Mouse (Mus musculus) heart, embryonic 15.5 days (tissue): Measurements from ENCODE around the gene Tbcel. TPM values are rescaled to one million over a fixed set of nuclear protein-coding genes. Genes with fewer than 3 reads are reported as not detected.

Experiments used
- ATAC-seq: fragments of 200-750 bp; cut with Nextera tagmentation; replicated peaks from 2 replicates; pipeline ENCODE4 v1.8.0; 2017; ENCODE audit warnings: low read depth, moderate TSS enrichment; ENCODE audit not compliant: insufficient number of reproducible peaks, insufficient read depth, low FRiP score
- H3K27ac ChIP-seq: fragments of 300-500 bp; sonication (generic); 2 replicates; pipeline ENCODE4 v1.5.1; 2015; ENCODE audit warnings: mild to moderate bottlenecking, inconsistent platforms
- H3K27me3 ChIP-seq: fragments of 300-500 bp; sonication (generic); 2 replicates; pipeline ENCODE4 v1.6.1; 2015; ENCODE audit warnings: inconsistent platforms
- H3K36me3 ChIP-seq: fragments of 300-500 bp; sonication (generic); 2 replicates; pipeline ENCODE4 v1.6.1; 2015; ENCODE audit warnings: mild to moderate bottlenecking, inconsistent platforms
- H3K4me1 ChIP-seq: fragments of 300-500 bp; sonication (generic); replicated peaks from 2 replicates; pipeline ENCODE4 v1.6.1; 2015; ENCODE audit warnings: inconsistent platforms
- H3K4me2 ChIP-seq: fragments of 300-500 bp; sonication (generic); 2 replicates; pipeline ENCODE4 v1.6.1; 2015; ENCODE audit warnings: inconsistent platforms, mild to moderate bottlenecking, moderate library complexity
- H3K4me3 ChIP-seq: fragments of 300-500 bp; sonication (generic); 2 replicates; pipeline ENCODE4 v1.5.1; 2015; ENCODE audit warnings: mild to moderate bottlenecking, inconsistent platforms
- H3K9ac ChIP-seq: fragments of 300-500 bp; sonication (generic); 2 replicates; pipeline ENCODE4 v1.6.1; 2015; ENCODE audit warnings: mild to moderate bottlenecking, inconsistent platforms
- H3K9me3 ChIP-seq: fragments of 300-500 bp; sonication (generic); replicated peaks from 2 replicates; pipeline ENCODE4 v1.6.1; 2016; ENCODE audit warnings: inconsistent platforms
- WGBS: fragments of 180-500 bp; shearing (Covaris S2); methylation state at CpG from one replicate; pipeline ENCODE4 v1.1.7; 2015; ENCODE audit warnings: mixed read lengths; 5-methylcytosine and 5-hydroxymethylcytosine counted together
- polyA plus RNA-seq: library from polyadenylated mRNA; unstranded; fragments of >200 nt; fragmentation: Nextera tagmentation; extraction: Ambion mirVana; gene quantifications from 2 replicates; pipeline ENCODE4 v1.2.1, GENCODE M21; 2015

Gene Tbcel
- polyA plus RNA-seq, 1 experiment from 2014 or later = 2.5 TPM

DNA sequence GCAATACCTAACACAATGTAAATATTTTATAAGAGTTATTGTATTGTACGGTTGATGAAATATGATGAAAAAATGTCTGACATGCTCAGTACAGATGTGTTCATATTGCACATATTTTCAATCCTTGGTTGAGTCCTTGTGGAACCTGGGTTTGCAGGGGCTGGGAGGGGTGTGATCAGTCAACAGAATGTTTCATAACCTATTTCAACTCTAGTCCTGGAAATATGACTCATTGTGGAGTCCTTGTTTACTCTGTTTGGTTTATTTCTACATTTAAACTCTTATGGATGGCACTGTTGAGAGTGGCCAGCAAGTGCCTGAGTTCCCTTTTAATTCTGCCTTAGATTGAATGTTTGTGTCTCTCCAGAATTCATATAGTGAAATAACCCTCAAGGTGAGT is 22.9 kb downstream of the Tbcel start:
- H3K4me1 ChIP-seq = no peaks in the 10 kb centered on the region
- WGBS = 83% methylated on average over 1 of the region's 1 CpGs
- no peak overlapping the region for H3K4me3 ChIP-seq
- no peaks in the 10 kb centered on the region for H3K9me3 ChIP-seq
- no peak overlapping the region for H3K4me2 ChIP-seq
- H3K27me3 ChIP-seq = no peaks in the 10 kb centered on the region
- H3K36me3 ChIP-seq = no peaks in the 10 kb centered on the region
- no peak overlapping the region for H3K9ac ChIP-seq
- H3K27ac ChIP-seq = no peak overlapping the region
- no peak for ATAC-seq

GRCm38 (mm10) chr9:42482944-42483343 is 24.7 kb downstream of the Tbcel start:
- Histone ChIP-seq H3K9me3 (no peaks in the 10 kb centered on the region), H3K4me1 (no peaks in the 10 kb centered on the region), H3K9ac (no peak overlapping the region), H3K27me3 (no peaks in the 10 kb centered on the region), H3K4me3 (no peak overlapping the region), H3K27ac (no peak overlapping the region), H3K4me2 (no peak overlapping the region), H3K36me3 (no peaks in the 10 kb centered on the region)
- WGBS = 76% methylated on average over 1 of the region's 1 CpGs
- ATAC-seq = no peak

DNA sequence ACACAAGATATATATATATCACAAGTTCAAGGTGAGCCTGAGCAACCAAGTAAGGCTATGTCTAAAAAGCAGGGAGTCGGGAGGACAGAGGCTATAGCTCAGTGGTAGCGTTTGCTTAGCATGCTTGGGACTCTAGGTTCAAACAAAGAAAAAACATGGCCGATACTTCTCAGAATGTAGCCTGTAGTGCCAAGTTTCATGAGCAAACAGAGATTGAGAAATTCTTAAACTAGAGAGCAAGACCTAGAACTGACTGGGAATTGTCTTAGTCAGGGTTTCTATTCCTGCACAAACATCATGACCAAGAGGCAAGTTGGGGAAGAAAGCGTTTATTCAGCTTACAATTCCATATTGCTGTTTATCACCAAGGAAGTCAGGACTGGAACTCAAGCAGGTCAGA is 31.4 kb downstream of the Tbcel start:
- whole genome bisulfite sequencing = 78% methylated on average over 4 of the region's 4 CpGs
- no peak for ATAC-seq
- Histone ChIP-seq H3K4me3 (no peak overlapping the region), H3K27ac (no peak overlapping the region), H3K9me3 (no peaks in the 10 kb centered on the region), H3K9ac (no peak overlapping the region), H3K36me3 (no peaks in the 10 kb centered on the region), H3K4me1 (peaks cover 7% of the 10 kb centered on the region), H3K4me2 (no peak overlapping the region), H3K27me3 (peaks cover 26% of the 10 kb centered on the region)

DNA sequence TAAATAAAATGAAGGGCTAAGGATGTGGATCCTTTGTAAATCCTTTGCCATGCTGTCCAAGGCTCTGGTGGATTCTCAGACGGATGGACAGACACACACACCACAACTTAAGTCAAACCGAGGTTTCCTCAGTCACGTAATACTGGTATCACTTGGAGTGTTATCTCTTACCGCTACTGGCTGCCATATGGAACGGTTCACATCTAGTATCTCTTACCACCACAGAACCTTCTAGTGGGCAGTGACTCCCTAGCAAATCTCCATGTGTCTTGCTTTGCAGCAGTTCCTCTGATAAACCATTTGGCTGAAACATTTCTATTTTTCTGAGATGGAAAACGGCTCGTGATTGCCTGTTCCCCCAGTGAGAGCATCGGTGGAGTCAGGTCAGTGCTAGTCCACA is 33.4 kb downstream of the Tbcel start:
- 48% methylated on average over 8 of the region's 8 CpGs for WGBS

GRCm38 (mm10) chr9:42471921-42472747 is 35.5 kb downstream of the Tbcel start:
- Histone ChIP-seq H3K4me2 (peak overlapping the region; percentile 90), H3K27ac (peak overlapping the region; percentile 48), H3K4me1 (peaks cover 13% of the 10 kb centered on the region), H3K27me3 (peaks cover 28% of the 10 kb centered on the region), H3K4me3 (peak overlapping the region; percentile 70), H3K36me3 (no peaks in the 10 kb centered on the region), H3K9me3 (no peaks in the 10 kb centered on the region), H3K9ac (peak overlapping the region; percentile 68)
- peak; percentile 77 for ATAC-seq
- 7% methylated on average over 49 of the region's 49 CpGs for WGBS

More for the DNA sequence above, 33.4 kb downstream of the Tbcel start:
- H3K4me1 ChIP-seq = peaks cover 13% of the 10 kb centered on the region
- no peak for ATAC-seq
- no peak overlapping the region for H3K9ac ChIP-seq
- H3K4me3 ChIP-seq = no peak overlapping the region
- no peak overlapping the region for H3K27ac ChIP-seq
- no peak overlapping the region for H3K4me2 ChIP-seq
- no peaks in the 10 kb centered on the region for H3K36me3 ChIP-seq
- H3K27me3 ChIP-seq = peaks cover 26% of the 10 kb centered on the region
- H3K9me3 ChIP-seq = no peaks in the 10 kb centered on the region

DNA sequence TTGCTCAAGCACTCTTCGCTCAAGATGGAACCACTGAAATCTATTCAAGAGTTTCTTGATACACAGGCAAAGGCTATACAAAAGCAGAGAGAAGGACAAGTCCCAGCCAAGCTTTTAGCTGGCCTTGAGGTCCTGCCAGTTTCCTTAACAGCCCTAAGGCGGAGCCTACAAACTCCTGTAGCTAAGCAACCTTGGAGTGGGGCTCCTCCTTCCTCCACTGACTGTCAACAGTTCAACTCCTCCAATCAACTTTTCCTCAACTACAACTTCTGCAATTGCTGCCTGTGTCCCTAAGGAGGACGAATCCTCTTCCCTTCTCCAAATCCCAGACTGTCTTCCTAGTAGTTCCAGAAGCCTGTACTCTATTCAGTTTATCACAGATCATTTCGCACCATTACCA is 36.4 kb downstream of the Tbcel start:
- Histone ChIP-seq H3K4me2 (peak overlapping the region; percentile 90), H3K9me3 (no peaks in the 10 kb centered on the region), H3K4me3 (peak overlapping the region; percentile 70), H3K4me1 (peaks cover 13% of the 10 kb centered on the region), H3K36me3 (no peaks in the 10 kb centered on the region), H3K27me3 (peaks cover 28% of the 10 kb centered on the region), H3K27ac (peak overlapping the region; percentile 48), H3K9ac (peak overlapping the region; percentile 68)
- WGBS = 49% methylated on average over 4 of the region's 4 CpGs
- peak; percentile 25; the same call in 1 of the 2 replicates for ATAC-seq

DNA sequence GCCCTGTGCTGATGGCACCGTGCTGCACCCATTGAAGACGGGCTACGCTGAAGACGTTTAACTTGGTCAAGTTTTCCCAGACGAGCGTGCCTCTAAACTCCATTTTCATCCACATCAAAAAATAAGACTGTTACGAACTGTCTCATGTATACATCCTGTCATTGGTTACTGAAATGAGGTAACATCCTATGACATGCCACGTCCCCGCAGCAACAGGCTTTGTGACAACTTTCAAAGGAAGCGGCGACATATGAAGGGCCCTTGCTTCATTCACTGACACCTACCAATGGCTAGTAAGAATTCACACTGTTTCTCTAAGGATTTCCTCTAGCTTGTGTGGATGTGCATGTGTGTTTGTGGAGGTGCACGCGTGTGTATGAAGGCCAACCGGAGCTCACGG is 38.3 kb downstream of the Tbcel start:
- H3K9me3 ChIP-seq = no peaks in the 10 kb centered on the region
- no peak for ATAC-seq
- peaks cover 13% of the 10 kb centered on the region for H3K4me1 ChIP-seq
- 92% methylated on average over 15 of the region's 15 CpGs for WGBS
- H3K27ac ChIP-seq = no peak overlapping the region
- H3K27me3 ChIP-seq = peaks cover 24% of the 10 kb centered on the region
- H3K4me2 ChIP-seq = no peak overlapping the region
- no peak overlapping the region for H3K4me3 ChIP-seq
- H3K36me3 ChIP-seq = no peaks in the 10 kb centered on the region
- no peak overlapping the region for H3K9ac ChIP-seq

DNA sequence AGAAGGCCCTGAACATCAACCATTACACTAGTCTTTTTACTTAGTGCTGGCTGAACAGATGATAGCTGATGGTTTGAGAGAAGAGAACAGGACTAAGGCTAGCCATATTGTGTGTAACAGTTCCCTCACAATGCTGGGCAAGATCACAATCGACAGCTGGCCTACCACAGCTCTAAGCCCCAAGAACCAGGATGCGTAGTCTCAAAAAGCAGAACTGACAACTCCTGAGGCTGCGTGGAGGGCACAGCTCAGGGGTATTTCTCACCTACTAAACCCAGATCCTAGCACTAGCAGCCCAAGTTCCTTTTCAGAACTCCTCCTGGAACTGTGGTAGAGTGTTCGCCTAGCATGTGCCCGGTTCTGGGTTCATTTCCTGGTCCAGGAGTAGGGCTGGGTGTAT is 39.2 kb downstream of the Tbcel start:
- no peak overlapping the region for H3K4me3 ChIP-seq
- peaks cover 17% of the 10 kb centered on the region; the same call in 1 of the 2 replicates for H3K27me3 ChIP-seq
- no peaks in the 10 kb centered on the region for H3K36me3 ChIP-seq
- ATAC-seq = no peak
- peaks cover 17% of the 10 kb centered on the region for H3K4me1 ChIP-seq
- no peak overlapping the region for H3K9ac ChIP-seq
- no peaks in the 10 kb centered on the region for H3K9me3 ChIP-seq
- H3K27ac ChIP-seq = no peak overlapping the region
- WGBS = 86% methylated on average over 5 of the region's 5 CpGs
- H3K4me2 ChIP-seq = no peak overlapping the region

DNA sequence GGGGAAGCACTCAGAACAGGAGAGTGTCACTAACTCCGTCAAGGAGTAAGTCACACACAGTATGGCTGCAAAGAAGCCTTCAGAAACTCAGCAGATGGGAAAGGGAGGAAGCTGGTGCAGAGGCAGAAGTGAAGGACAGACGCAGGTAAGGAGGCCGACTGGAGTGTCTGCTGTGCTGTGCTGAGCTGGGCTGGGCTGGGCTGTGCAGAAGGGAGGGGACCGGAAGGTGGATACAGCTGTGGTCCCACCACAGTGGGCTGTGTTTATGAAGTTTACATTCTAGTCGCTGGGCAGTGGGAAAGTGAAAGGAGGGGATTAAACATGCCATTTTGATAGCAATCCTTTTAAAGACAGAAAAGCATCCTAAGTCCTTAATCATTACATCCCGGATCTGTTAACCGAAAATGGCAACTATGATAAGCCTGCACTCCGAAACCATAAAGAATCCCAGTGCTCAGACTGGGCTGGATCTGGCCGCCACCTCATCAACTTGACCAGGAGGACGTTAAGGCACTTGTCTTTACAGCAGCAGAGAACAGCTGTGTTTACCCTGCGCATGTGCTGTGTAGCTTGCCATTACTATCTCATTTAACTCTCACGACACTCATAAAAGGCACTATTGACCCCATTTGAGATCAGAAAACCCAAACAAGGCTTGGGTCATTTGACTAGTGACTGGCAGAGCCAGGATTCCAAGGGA is 40.3 kb downstream of the Tbcel start:
- H3K36me3 ChIP-seq = no peaks in the 10 kb centered on the region
- H3K27me3 ChIP-seq = peaks cover 11% of the 10 kb centered on the region; the same call in 1 of the 2 replicates
- H3K4me3 ChIP-seq = no peak overlapping the region
- no peak overlapping the region for H3K4me2 ChIP-seq
- no peak overlapping the region for H3K27ac ChIP-seq
- peaks cover 17% of the 10 kb centered on the region for H3K4me1 ChIP-seq
- ATAC-seq = no peak
- H3K9me3 ChIP-seq = no peaks in the 10 kb centered on the region
- 74% methylated on average over 12 of the region's 12 CpGs for WGBS
- H3K9ac ChIP-seq = no peak overlapping the region

DNA sequence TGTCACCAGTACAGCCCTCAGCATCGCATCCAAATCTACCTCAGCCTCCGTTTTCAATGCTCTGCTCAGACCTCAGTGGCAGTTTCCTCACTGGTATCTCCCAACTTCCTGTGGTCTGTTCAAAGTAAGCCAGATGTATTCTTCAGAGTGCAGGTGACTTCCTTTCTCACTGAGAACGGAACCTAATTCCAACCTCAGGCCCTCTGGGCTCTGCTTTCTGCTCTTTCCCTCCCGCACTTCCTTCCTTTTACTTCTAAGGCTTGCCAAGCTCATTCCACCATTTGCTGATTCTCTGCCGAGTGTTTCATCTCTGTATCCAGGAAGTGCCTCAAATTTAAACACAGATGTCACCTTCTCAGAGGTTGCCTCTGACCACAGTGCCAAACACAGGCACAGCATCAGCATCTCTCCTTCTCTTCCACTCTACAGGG is 41.9 kb downstream of the Tbcel start:
- no peak overlapping the region for H3K4me3 ChIP-seq
- no peak for ATAC-seq
- no peaks in the 10 kb centered on the region for H3K9me3 ChIP-seq
- peaks cover 18% of the 10 kb centered on the region for H3K4me1 ChIP-seq
- no peak overlapping the region for H3K4me2 ChIP-seq
- 53% methylated on average over 5 of the region's 5 CpGs for WGBS
- H3K27me3 ChIP-seq = peaks cover 11% of the 10 kb centered on the region; the same call in 1 of the 2 replicates
- H3K36me3 ChIP-seq = no peaks in the 10 kb centered on the region
- no peak overlapping the region for H3K9ac ChIP-seq
- H3K27ac ChIP-seq = no peak overlapping the region

GRCm38 (mm10) chr9:42464181-42464580 is 43.4 kb downstream of the Tbcel start:
- 86% methylated on average over 9 of the region's 9 CpGs for WGBS
- Histone ChIP-seq H3K4me1 (peaks cover 17% of the 10 kb centered on the region), H3K4me3 (no peak overlapping the region), H3K27ac (no peak overlapping the region), H3K9me3 (no peaks in the 10 kb centered on the region), H3K4me2 (no peak overlapping the region), H3K27me3 (peaks cover 24% of the 10 kb centered on the region), H3K36me3 (no peaks in the 10 kb centered on the region), H3K9ac (no peak overlapping the region)
- ATAC-seq = no peak
